Mouse (Mus musculus): ENCODE data around the gene Exoc6b.
"Not testable (repeated sequence)": the region's sequence is repeated elsewhere in the genome, so short reads cannot be mapped to it uniquely, and the experiment has no call there.

The Exoc6b gene

DNA sequence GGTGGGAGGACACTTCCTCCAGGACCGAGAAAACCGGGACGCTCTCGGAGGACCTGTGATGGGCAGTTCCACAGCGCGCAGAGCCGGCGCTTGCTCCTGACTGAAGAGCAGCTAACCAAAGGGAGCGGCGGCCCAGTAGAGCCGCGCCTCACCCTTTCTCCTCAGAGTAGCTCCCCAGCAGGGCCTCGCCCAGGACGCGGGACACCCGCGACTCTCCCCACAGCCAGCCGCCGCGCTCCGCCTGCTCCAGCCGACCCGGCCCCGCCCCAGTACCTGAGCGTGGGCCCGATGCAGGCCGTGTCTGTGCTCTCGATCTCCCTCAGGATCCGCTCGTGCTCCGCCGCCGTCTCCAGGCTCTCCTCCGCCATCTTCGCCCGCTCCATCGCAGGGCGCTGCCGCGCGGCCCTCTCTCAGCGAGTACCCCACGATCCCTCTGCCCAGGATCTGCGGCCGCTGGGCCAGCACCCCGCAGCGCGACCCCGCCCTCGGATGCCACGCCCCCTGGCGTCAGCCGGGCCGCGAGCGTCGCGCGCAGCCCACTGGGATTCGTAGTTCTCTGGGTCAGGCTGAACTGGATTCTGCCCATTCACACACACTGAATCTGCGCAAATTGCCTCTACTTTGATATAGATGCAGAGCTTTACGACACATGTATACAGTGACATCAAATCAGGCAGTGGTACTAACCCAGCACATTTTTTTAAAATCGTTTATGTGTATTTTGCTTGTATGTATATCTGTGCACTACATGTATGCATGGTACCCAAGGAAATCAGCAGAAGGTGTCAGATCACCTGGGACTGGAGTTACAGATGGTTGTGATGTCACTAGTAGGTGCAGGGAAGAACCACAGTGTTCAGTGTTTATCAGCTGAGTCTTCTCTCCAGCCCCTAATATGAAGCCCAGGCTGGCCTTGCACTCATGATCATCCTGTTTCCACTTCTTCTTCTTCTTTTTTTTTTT lies at the start of gene Exoc6b:
Exoc6b (minus strand) TSS at position 491 of the 963 bp plus-strand sequence.
- peak; percentile 86 for DNase-seq

DNA sequence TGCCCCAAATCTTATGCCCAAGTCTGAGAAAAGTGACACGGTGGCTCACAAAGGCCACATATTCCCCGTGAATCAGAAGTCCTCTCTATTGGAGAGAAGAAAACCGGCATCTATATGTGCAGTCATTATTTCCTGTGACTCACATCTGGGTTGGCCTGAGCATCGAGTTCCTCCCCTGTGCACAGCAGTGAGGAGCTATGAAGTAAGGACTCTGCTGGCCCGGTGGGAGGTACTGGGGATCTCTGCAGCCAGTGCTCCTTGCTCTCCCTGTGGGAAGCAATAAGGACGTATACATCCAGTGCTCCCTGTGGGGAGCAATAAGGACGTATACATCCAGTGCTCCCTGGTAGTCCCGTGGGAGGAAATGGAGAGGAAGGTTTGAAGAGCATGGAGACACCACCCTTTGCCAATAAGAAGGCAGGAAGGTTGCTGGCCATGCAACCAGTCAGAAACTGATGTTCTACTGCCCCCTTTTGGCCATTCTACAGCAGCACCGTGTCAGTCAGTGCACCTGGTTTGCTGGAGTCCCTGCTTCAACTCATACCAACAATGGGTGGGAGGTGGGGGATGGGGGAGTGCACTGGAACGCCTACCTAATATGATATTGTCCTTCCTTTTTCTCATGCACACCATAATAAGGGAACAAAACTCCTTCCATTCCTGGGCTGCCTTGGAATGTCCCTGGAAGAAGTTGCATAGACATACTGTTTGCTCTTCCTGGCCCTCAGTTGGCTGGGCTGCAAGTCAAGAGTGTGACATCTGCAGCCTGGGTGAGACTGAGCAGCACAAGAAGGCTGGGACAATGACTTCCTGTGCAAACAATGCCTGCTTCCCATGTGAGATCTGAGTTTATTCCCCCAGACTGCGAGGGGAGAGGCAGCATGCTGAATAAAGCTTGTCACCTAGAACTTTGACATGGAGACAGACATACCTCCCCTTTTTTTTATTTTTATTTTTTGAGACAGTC lies 48.5 kb upstream of the Exoc6b start:
- DNase-seq = peak; percentile 53 to 56

DNA sequence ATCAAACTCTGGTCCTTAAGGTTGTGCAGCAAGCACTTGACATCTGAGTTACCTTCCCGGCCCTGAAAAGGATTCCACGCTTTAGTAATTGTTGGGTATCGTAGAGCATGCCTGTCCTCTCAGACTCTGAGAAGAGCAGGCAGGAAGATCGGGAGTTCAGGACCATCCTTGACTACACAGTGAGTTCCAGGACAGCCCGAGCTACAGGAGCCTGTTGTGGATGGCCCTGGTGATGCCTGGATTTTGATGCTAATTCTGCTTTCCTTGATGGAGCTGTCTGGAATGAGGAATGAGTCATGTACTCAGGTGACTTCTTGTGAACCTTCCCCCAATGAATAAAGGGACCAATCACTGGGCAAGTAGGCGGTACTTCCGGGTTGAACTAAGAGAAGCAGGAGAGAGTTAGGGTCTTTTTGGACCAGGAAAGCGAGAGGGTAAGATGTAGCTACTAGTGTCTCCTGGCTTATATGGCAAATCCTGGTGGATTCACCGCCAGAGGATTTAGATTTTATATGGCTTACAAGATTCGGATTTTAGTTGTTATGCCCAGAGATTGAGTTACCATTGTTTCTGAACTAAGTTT lies 35.8 kb upstream of the Exoc6b start:
- no peak for DNase-seq

DNA sequence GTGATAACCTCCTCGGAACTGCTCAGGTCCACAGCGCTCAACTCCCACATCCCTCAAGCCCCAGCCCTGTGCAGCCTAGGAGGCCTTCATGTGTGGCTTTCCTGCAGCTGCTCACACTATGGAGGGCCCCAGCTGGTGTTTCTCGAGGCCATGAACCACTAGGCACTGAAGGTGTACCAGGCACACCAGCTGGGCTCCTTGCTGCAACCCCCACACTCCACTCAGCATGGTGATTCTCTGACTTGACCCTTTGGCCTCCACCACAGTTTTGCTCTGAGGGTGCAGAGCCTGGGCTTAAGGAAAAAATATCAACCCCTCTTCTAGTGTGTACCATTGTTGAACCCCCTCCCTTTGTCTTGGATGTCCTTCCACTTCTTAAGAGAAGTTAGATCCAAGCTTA lies 34.0 kb upstream of the Exoc6b start:
- DNase-seq = no peak

DNA sequence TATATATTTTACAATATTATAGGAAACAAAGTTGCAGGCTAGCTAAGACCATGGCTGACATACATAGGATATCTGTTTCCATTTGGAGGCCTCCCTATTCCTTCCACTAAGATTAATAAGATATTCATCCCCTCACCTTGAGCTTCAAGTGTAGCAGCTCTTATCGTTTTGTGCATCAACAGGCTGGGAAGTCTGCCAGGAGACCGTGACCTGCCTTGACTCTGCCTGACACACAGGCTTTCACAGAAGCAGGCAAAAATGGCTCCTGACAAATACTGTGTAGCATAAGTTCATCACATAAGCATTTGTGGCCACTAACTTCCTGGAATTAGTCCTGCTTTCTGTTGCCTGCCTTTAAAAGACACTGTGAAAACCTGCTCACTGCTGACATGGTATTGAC lies 27.1 kb upstream of the Exoc6b start:
- DNase-seq = no peak

DNA sequence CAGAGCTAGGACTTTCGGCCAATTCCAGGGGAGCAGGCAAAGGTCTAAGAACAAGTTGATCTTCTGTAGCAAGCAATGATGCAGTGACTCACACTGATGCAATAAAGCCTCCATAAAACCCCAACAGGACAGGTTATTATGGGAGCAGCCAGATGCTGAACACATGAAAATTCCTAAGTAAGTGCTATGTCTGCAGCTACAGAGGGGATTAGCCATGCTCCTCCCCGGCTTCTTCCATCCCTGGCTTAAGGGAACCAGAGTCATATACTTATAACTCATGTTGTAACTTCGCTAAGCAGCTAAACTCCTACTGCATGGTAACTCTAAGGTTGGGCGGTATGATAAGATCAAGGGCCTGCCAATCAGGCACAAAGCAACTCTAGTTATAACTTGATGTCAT lies 18.1 kb upstream of the Exoc6b start:
- DNase-seq = no peak

DNA sequence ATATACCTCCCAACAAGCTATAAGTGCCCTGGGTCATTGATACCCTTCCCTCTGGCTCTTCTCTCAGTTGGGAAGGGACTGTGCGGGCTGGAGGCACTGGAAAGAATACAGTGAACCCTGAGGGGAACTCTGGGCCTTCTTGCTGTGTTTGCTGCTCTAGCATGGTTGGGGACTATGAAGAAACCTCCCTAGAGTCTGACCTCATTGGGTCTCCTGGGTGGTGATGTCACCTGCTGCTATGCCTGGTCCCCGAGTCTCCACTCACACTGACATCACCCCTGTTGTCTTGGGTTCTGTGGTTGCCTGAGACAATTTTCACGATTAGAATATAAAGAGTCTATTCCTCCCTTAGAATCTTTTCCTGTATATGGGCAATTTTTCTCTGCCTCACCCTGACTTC lies 17.3 kb upstream of the Exoc6b start:
- DNase-seq = no peak

DNA sequence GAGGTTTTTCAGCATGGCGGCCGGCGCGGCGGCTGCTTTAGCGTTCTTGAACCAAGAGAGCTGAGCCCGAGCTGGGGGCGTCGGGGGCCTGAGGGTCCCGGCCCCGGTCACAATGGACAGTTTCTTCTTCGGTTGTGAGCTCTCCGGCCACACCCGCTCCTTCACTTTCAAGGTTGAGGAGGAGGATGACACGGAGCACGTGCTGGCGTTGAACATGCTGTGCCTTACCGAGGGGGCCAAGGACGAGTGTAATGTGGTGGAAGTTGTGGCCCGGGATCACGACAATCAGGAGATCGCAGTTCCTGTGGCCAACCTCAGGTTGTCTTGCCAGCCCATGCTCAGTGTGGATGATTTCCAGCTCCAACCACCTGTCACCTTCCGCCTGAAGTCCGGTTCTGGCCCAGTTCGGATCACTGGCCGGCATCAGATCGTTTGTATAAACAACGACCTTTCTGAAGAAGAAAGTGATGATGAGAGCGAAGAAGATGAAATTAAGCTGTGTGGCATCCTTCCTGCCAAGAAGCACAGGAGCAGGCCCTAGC lies 6.9 kb upstream of the Exoc6b start:
- DNase-seq = not testable (repeated sequence)

DNA sequence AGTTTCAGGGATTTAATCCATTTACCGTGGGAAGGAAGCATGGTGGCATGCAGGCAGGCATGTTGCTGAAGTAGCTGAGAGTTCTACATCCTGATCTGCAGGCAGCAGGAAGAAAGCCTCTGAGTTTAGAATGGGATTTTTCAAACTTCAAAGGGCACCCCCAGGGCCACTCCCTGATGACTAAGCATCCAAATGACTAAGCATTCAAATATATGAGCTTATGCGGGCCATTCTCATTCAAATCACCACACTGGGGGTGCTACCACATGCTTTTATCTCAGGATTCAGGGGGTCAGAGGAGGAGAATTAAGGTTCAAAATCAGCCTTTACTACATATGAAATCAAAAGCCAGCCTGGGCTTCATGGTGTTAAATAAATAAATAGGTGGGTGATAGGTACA lies 5.7 kb upstream of the Exoc6b start:
- no peak for DNase-seq

DNA sequence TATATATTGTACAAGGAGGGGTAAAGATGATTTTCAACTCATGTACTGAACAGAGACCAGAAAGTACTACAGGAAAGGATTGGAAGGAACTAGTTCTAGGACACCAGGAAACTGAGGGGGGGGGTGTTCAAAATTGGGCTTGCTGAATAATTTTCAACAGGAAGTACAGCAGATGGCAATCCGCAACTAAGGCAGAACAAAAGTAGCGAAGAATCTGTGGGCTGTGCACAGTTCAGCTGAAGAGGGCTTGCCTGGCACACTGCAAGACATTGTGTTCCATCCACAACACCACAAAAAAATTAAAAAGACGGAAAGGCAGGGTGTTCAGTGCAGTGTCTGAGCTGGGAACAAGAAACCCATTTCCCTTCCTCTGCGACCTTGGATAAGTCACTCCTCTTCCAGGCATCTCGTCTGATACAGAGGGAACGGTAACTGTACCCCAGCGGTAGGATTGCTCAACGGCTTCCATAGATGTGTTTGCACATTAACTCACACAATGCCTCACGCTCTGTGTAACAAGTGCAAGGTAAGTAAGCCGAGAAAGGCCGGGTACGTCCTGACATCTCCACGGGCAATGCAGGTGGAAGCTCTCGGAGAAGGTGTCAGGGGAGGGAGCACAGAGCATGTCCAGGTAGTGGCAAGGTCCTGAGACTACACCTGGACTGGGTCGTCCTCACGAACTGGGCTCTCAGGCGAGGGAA lies 841 bp downstream of the Exoc6b start:
- DNase-seq = peak; percentile 33 to 39

DNA sequence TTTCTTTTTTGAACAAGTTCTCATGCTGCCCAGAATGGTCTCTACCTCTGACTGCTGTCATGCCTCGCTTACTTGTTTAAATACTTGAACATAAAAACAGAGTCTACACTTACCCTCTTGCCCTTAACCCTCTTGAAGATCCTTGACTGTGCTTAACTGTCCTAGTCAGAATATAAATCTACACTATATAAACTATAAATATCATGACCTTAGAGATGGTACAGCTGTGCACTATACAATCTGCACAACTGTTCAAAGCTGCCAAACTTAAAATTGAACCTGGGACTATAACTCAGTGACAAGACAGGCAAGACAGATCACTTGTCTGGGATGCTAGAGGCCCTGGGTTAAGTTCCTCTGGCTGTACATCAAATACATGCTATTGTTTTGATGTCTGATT lies 11.7 kb downstream of the Exoc6b start:
- no peak for DNase-seq

DNA sequence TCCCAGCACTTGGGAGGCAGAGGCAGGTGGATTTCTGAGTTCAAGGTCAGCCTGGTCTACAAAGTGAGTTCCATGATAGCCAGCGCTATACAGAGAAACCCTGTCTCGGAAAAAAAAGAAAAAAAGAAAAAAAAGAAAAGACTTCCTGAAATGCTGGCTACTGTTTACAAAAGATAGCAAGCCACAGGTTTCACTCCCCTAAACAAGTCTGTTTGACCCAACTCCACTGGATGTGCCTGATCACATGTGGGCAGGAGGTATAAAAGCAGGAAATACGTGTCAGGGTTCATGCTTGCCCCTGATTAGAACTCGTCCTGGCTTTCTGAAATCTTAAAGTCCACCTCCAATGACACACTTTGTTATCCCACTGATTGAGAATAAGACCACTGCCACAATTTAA lies 18.2 kb downstream of the Exoc6b start:
- no peak for DNase-seq

DNA sequence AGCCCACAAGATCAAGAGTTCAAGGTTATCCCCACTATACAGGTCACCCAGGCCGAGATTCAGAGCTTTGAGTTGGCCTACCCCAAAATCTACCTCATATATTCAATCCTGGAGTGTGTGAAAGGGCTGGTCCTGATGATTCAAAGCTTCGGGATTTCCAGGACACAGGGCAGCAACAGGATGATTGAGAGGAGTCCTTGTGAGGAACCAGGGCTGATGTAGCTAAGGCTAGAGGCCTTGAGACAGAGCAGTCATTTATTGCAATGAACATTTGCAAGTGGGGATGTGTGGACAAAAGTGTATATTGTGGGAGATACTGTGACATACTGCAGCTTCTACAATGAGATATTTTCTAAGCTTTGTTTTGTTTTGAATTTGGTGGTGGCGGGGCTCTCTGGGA lies 22.8 kb downstream of the Exoc6b start:
- no peak for DNase-seq

DNA sequence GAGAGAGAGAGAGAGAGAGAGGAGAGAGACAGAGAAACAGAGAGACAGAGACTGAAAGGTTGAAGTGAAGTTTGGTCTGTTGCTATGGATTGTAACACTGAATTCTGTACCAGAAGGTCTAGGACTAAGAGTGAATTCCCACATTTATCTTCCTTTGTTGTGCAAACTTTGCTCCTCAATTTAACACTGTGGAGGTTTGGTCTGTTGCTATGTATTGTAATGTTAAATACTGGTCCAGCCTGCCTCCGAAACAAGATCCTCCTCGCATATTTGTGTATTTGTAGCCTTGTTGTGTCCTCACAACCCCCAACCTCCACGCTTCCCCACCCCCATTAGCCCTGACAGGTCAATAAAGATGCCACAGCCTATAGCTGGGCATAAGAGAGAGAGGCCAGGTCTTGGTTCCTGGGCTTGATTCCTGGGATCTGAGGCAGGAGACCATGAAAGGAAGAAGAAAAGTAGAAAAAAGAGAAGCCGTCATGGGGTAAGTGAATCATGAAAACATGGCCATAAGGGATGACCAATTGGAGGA lies 24.6 kb downstream of the Exoc6b start:
- DNase-seq = no peak

DNA sequence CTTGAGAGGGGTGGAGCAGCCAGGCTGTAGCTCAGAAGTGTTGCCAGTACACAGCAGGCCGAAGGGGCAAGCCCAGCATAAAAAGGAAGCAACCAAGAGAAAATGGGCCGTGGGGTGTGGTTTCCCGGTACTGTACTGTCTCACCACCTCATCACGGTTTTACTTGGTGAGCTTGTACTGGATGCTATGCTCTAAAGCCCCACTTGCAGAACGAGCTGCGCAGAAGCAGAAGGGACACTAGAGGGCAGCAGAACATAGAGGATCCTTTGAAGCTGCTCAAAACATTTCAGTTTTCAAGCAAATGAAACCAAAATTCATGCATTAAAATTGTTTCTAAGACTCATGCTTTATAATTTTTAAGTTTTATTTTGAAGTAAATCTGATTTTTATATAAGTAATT lies 31.6 kb downstream of the Exoc6b start:
- DNase-seq = peak; percentile 37 to 55

DNA sequence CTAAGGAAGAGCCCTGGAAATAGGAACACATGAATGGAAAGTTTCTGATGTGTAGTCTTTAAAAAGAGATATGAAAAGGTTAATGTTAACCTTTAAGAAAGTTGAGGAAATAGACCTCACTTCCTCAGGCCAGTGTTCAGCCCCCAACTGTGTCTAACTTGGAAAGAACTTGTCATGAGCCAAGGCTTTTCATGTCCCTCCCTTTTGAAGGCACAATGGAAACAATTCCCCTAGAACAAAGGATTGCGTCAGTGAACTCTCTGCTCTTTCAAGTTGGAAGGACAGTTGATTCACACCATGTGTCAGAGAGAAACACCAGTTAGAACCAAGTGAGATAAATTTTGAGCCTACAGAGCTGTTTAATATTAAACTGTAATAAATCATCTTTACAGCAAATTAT lies 39.6 kb downstream of the Exoc6b start:
- DNase-seq = no peak

DNA sequence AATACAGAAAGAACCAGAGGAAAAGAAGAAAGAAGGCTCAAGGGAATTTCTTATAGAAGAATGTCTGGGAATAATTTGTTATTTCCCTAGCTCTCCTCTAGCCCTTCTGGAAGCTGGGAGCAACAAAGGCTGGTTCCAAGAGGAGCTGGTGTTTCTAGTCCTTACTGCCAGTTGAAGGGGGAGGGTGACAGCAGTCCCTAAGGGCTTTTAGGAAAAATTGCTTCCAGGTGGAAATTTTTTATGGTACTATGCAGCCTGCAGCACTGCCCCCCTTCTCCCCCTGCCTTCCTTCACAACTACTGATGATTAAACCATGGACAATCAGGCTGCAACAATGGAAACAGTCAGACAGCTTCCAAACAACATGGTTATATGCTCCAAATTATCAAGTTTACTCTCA lies 44.9 kb downstream of the Exoc6b start:
- no peak for DNase-seq

DNA sequence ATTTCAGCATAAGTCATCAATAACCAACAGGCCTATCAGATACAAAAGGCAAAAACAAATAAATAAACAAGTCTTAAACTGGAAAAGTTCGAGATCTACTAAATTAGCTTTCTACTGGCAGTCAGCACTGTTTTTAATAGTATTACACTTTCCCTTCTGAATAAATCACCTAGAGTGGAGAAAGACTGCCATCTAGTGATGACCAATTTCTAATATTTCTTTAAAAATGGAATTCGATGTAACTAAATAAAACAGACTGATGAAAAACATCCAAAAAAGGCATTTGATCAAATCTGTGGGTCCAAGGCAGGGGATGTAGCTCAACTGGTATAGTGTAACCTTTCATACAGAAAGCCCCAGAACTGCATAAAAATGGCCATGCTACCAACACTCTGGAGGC lies 52.3 kb downstream of the Exoc6b start:
- DNase-seq = no peak

DNA sequence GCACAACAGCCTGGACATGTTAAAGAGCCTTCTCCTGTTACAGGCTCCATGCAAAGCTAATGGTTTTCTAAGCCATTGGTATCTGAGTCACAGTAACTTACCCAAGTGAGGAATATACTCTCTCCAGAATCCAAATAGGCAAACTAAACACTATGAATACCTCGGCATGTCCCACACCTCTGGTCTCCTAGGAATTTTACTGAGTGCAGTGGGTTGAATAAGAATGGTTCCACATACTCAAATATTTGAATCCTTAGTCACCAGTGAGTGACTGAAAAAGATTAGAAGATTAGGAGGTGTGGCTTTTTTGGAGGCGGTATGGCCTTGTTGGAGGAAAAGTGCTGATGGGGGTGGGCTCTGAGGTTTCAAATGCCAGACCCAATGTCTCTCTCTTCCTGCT lies 55.4 kb downstream of the Exoc6b start:
- DNase-seq = no peak

DNA sequence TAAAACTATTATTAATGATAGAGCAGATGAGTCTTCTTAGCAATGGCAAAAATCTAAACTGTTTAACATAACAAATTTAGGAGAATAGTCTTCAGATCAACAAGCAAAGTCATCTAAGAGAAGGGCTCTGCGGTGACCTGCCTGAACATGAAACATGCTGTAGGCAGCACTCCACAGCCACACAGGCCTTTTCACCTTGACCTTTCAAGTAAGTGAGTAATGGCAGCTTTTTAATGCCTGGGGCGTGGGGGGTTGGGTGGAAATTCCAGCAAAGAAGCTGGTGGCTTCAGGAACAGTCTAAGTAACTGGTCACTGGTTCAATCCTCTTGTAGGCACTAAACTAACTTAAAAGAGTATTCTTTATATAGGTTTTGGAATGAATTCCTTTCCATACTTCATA lies 58.9 kb downstream of the Exoc6b start:
- DNase-seq = no peak

DNA sequence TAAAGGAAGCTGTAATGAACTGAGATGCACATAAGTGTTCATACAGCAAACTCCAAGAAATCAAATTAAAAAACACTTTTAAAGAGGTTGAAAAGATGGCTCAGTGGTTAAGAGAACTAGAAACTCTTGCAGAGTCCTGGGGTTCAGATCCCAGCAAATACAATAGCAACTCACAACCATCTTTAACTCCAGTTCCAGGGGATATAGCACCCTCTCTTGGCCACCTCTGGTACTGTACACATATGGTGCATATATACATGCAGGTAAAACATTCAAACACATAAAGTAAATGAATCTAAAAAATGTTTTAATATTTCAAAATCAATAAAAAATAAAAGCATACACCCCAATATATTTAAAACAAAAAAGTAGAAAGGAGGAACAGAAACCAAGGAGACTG lies 73.9 kb downstream of the Exoc6b start:
- DNase-seq = no peak

DNA sequence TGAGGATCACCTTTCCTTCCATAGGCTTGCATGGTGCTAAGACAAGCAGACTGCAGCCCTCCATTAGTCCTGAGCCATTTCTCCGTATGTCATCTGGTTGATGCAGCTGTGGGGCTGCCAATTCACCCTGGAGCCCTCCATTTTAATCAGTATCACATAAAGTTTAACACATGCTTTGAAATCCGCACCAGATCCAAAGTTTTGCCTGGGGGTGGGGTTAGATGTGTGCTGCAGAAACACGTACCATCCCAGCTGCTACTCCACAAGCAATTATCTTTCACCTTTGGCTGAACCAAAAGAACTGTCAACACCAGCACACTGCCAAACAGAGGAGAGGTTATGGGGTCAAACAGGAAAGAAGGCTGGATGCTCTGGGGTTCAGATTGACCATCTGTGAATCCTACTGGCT lies 92.7 kb downstream of the Exoc6b start:
- DNase-seq = peak; percentile 40 to 49
